Mouse (Mus musculus) kidney, adult 2 months (tissue): ENCODE measurements around the gene Cnpy4.

Experiments
- CTCF ChIP-seq: fragments of 200-500 bp; conservative IDR thresholded peaks from 2 replicates; pipeline ENCODE4 v1.5.1; 2011; ENCODE audit warnings: low read depth, mild to moderate bottlenecking, control low read depth, low read length, moderate library complexity, mixed read lengths; ENCODE audit not compliant: insufficient read depth, insufficient read length
- POLR2A ChIP-seq: fragments of 200-500 bp; IDR thresholded peaks from one replicate; pipeline ENCODE4 v1.6.1; 2011; ENCODE audit warnings: low read depth, low read length, control low read depth

DNA sequence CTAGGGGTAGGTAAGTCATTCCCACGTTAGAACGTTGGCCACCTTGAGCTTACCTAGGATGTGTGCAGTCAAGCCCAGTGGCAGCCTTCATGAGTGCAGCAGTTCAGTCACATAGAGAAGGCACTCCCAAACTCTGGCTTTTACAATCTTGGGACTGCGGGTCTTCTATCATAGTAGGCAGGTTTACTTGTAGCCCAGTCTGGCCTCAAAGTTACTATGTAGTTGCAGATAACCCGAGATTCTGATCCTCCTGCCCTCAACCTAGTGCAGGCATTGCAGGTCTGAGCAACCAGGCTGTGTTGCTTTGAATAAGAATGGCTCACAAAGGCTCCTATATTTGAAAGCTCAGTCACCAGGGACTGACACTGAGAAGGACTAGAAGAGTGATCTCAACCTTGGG is 39.2 kb downstream of the Cnpy4 start:
- TF ChIP-seq CTCF (no peak), POLR2A (no peak)
